Mouse (Mus musculus): ENCODE measurements around the gene Strn4.

Gene Strn4

DNA sequence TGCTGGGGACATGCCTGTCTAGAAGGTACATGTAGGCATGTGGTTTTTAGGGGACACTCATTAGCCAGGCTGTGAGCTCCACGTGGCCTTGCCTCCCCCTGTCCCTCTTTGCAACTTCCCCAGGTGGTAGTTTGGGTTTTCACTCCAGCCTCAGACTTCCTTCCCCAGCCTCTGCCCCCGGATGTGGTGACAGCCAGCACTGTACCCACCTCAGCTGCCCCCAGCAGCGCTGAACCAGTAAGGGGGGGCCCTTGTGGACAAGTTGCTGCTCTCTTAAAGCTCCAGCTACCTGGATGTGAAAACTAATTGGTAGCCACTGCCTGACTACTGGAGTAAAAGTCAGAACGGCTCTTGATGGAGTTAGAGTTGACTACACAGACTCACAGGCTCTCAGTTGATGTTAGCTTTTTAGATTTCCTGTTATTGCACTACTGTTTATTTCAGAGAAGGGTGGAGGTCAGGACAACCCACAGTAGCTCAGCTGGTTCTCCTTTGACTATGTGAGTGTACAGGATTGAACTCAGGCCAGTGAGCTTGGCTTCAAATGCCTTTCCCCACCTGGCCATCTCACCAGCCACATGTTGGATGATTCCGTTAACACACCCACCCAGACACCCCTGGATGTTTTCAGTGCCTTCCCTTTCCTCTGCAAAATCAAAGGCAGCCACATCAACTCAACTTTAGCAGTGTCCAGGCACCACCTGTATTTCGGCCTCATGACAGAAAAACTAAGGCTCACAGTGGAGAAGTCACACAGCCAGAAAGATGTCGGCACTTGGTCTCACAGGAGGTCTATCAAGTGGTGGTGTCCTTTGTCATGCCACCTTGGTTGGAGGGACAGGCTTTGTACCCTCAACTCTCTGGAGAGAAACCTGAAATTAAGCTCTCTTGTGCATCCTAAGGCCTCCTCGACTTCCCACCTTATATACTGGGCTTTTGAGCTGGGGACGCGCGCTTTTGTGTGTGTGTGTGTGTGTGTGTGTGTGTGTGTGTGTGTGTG, 26.2 kb downstream of the Strn4 start:
- DNase-seq (ENCODE audit: low read depth, low spot score): no peak

DNA sequence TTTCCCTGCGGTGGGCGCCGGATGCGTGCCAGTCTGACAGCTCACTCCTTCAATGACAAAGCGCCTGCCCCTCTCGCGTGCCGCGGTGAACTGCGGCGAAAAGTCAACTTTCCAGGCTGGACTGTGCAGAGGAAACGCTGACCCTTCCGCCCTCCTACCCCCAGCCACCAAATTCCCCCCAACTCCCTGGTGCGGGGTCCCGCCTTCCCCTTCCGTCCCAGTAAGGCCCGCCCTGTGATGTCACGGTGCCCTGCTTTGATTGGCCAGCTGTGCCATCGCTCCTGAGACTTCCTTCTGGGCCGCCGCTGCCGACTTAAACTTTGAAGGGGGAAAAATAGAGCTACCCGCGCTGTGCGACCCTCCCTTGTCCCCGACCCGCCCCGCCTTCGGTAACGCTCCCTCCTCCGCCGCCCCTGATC, 27.0 kb downstream of the Strn4 start, which contains the start of gene Prkd2:
TSS of gene Prkd2 (plus strand) at position 258 of the 419 bp plus-strand sequence.
- peak; percentile 44 for DNase-seq (ENCODE audit: low read depth, low spot score)

DNA sequence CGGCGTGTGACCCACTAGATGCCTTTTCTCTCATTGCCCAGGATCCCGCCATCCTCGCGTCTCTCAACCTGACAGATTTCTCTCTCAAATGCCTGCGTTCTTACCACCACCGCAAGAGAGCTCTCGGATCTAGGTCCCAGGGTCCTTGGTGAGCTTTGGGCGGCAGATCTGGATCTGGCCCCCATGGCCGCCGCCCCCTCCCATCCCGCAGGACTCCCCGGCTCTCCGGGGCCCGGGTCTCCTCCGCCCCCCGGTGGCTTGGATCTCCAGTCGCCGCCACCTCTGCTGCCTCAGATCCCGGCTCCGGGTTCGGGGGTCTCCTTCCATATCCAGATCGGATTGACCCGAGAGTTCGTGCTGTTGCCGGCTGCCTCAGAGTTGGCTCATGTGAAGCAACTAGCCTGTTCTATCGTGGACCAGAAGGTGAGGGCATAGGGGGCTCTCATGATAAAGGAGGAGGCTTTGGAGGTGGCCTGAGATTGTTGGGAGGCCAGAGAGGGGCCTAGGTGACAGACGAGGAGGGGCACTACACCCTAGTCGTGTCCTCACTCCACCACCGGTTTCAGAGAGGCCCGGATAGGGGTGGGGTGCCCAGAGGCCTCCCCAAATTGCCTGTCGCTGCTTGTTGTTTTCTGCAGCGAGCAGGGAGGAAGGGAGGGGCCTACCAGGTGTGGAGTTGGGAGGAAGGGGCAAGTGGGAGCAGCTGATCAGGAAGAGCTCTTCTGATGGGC, 27.9 kb downstream of the Strn4 start:
- DNase-seq (ENCODE audit: low read depth, low spot score): no peak

DNA sequence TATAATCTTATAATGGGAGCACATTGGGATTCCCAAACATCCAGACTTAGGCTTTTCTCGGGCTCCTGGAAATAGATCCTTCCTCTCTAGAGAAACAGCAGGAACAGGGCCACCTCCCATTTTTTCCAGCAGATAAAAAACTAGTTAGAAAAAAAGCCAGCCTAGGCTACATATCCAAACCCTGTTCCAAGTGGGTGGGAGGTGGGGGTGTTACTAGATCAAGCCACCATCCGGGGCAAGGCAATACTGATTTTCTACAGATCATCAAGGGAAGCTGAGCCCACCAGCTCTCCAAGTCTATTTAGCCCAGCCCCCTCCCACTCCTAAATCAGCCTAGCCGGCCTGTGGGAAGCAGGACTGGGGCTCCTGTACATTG, 29.0 kb downstream of the Strn4 start:
- no peak for DNase-seq (ENCODE audit: low read depth, low spot score)

DNA sequence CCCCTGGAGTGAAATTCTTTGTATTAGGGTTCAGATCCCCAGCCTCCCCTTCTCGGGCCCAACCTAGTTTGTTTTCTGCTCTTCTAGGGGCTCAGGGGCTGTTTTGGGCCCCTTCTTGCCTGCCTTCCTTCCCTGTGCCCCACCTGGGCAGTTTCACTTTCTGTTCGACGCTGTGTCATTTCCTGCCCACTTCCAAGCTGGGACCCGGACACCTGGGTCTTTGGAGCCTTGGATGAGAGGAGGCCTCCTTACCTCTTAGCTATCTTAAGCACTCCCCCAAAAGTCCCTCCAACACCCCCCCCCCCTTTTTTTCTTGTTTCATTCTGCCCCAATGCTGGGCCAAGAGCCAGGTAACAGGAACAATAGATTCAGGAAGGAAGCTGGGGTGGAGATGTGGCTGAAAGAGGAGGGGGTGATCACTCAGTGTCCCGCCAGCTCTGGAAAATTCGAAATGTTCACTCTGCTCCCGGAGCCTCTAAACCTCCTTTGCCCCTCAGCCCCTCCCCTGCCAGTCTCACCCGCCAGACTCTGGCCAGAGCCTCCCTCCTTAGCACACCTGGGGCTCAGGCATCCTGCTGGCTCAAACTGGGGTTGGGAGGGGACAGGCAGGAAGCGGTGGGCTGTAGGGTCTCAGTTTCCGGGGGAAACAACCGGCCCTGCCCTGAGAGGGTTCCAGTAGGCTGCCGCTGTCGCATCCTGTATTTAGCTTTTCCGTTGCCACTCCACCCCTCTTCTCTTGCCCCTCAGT, 29.6 kb downstream of the Strn4 start:
- no peak for DNase-seq (ENCODE audit: low read depth, low spot score)

DNA sequence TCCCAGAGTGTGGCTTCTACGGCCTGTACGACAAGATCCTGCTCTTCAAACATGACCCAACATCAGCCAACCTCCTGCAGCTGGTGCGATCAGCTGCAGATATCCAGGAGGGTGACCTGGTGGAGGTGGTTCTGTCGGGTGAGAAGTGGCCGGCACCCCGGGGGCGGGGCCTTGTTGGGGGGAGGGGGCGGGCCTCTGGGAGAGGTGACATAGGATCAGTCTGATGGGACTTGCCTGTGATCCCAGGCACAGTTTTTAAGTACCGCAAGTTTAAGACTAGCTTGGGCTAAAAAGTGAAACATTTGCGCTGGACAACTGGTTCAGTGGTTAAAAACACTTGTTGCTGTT, 30.1 kb downstream of the Strn4 start:
- DNase-seq (ENCODE audit: low read depth, low spot score): no peak

DNA sequence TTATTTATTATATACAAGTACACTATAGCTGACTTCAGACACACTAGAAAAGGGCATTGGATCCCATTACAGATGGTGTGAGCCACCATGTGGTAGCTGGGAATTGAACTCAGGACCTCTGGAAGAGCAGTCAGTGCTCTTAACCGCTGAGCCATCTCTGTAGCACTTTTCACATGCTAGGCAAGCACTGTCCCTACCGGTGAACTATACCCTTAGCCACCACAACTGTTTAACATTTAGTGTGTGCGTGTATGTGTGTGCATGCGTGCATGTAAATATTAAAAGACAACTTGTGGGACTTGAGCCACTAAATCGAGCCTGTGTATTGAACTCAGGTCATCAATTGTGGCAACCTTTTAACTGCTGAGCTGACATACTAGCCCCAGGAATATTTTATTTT, 31.1 kb downstream of the Strn4 start:
- DNase-seq (ENCODE audit: low read depth, low spot score): no peak

DNA sequence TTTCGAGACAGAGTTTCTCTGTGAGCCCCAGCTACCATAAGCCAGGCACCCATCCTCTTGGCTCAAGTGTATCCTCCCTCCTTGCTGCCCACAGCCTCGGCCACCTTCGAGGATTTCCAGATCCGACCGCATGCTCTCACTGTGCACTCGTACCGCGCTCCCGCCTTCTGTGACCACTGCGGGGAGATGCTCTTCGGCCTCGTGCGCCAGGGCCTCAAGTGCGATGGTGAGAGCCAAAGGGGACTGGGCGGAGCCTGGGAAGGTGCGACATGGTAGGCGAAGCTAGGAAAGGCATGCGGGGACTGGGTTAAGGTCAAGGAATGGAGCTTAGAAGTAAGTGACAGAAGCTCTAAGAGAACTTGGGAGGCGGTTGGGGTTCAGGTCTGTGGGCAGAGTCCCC, 31.8 kb downstream of the Strn4 start:
- no peak for DNase-seq (ENCODE audit: low read depth, low spot score)

DNA sequence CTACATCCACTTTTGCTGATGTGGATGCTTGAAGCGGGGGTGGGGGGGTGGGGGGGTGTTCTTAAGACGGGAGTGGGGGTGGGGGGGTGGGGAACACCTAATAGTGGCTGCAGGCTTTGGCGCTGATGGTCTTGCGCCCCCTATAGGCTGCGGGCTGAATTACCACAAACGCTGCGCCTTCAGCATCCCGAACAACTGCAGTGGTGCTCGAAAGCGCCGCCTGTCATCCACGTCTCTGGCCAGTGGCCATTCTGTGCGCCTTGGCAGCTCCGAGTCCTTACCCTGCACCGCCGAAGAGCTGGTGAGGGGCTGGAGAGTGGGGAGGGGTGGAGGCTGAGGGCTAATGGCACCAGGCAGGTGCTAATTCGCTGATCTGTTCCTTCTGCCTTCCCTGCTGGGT, 32.9 kb downstream of the Strn4 start:
- no peak for DNase-seq (ENCODE audit: low read depth, low spot score)

DNA sequence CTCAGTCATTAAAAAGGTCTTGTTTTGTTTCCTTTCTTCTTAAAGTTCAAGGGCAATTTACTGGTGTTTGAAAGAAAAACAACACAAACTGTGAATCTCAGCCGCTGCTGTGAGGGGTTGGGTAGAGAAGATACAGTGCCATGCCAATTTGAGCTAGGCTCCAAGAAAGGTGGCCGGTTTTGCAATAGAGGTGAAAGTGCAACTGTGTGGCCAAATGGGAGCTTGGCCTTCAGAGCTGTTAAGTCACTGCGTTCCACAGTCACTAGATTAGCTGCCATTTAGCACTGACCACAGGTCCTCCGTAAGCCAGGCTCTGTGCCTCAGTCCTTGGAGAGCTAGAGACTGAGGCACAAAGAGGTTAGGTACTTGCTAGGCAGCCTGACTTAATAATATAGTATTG, 35.9 kb downstream of the Strn4 start:
- no peak for DNase-seq (ENCODE audit: low read depth, low spot score)

DNA sequence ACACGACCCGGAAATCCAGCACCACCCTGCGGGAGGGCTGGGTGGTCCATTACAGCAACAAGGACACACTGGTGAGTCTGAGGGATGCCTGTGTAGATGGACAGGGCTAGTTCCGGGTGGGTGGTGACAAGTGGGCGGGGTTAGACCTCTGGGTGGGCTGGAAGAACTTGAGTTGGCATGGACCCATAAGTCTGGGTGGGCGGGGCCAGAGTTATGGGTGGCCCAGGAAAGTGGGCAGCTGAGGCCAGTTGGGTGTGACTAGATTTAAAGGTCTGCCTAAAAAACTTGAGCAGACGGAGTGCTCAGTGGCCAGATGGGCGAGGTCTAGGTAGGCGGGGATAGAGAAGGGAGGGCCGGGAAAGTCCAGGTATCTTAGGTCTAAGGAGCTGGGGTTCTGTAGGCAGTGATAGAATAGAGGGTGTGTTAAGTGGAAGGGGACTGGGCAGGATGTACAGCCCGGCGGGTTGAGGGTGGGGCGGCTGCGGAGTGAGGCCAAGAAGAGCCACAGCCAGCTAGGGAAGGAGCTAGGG, 37.7 kb downstream of the Strn4 start:
- DNase-seq (ENCODE audit: low read depth, low spot score): no peak

DNA sequence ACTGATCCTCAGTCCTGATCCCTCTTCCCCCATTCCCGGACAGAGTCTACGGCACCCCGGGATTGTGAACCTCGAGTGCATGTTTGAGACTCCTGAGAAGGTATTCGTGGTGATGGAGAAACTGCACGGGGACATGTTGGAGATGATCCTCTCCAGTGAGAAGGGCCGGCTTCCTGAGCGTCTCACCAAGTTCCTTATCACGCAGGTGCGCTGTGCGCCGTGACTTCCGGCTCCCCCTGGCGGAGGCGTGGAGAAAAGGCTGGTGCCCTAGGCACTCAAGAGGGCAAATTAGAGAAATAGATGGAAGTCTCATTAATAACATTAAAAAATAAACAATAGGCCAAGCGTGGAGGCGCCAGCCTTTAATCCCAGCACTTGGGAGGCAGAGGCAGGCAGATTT, 42.6 kb downstream of the Strn4 start:
- no peak for DNase-seq (ENCODE audit: low read depth, low spot score)

DNA sequence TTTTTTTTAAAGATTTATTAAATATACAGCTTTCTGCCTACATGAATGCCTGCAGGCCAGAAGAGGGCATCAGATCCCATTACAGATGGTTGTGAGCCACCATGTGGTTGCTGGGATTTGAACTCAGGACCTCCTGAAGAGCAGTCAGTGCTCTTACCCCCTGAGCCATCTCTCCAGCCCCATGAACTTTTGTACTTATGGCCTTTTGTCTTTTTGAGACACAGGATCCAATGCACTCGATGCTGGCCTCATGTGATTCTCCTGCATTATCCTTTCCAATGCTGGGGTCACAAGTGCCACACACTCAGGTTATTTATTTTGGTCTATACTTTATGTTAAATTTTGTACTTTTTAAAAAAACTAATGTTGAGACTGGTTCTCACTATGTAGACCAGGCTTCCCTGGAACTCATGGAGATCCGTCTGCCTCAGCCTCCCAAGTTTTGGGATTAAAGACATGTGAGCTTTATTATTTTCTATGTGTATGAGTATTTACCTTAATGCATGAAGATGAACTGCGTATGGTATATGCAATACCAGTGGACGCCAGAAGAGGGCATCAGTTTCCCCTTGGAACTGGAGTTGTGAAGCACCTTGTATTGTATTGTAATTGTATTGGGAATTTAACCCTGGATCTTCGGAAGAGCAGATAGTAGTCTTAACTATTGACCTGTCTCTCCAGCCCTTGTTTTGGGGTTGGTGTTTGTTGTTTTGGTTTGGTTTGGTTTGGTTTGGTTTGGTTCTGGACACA, 44.4 kb downstream of the Strn4 start:
- DNase-seq (ENCODE audit: low read depth, low spot score): peak; percentile 74

DNA sequence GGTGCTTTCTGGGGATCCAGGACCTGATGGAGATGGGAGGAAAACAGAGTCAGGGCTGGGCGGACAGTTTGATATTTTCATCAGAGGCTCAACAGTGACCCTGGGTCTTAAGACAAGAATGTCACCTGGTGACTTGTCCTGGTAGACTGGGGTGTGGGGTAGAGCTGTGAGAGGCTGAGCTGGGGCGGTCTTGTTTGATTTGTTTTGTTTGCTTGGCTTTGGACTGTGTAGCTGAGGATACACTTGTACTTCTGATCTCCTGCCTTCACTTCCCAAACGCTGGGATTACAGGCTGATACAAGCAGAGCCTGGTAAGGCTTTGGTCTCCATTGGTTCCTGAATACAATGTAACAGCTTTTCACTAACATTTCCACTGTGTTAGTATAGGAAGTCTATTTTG, 51.8 kb downstream of the Strn4 start:
- no peak for DNase-seq (ENCODE audit: low read depth, low spot score)

DNA sequence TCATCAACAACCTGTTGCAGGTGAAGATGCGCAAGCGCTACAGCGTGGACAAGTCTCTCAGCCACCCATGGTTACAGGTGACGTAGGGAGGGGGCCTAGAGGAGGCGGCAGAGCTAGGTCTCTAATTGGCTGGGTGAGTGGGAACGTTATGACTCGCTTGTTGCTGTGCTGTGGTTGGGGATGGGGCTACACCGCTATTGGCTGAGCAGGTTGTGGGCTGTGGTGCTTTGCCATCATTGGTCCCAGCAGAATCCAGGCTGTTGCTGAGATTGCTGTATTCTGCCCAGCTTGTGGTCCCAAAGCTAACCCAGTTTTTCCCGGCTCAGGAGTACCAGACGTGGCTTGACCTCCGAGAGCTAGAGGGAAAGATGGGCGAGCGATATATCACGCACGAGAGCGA, 53.8 kb downstream of the Strn4 start:
- DNase-seq (ENCODE audit: low read depth, low spot score): no peak

DNA sequence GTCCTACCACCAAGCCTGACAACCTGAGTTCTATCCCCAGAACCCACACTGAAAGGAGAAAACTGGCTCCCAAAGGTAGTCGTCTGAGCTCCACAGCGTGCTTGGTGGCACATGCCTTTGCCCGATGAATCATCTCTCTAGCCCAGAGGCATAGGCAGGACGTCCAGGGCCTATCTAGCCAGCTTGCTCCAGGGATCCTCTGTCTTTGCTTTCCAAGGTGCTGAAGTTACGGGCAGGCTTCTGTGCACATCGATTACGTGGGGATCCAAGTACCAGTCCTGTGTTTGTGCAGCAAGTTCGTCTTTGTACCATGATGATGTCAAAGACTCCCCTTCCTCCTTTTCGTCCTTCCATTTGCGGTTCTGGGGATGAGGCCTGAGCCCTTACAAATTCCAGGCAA, 55.9 kb downstream of the Strn4 start:
- peak; percentile 60 for DNase-seq (ENCODE audit: low read depth, low spot score)

DNA sequence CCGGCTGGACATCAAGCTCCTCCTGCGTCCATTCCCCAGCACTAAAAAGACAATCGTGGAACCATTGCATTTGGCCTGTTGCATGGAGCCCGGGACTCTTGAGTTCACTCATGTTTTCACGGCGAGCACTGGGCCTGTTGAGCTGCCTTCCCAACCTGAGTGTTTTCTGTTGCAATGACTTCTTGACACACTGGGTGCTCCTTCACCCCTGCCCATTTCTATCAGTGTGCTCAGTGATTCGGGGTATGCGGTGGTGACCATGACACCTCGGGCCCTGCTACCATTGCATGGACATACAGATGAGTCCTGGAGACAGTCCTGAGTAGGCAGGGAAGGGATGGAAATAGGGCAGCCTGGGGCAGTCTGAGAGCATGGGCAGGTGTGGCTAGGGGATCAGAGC, 56.8 kb downstream of the Strn4 start:
- DNase-seq (ENCODE audit: low read depth, low spot score): no peak

DNA sequence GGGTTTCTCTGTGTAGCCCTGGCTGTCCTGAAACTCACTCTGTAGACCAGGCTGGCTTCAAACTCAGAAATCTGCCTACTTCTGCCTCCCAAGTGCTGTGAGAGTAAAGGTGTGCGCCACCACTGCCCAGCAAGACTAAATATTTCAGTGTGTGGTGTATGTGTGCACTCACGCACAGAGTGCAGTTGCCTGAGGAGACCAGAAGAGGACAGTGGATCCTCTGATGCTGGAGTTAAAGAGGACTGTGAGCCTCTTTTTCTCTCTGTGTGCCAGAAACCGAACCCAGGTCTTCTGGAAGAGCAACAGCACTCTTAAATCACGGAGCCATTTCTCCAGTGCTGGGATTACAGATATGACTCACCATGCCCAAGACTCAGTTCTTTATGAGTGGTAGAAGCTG, 57.7 kb downstream of the Strn4 start:
- DNase-seq (ENCODE audit: low read depth, low spot score): peak; percentile 13

DNA sequence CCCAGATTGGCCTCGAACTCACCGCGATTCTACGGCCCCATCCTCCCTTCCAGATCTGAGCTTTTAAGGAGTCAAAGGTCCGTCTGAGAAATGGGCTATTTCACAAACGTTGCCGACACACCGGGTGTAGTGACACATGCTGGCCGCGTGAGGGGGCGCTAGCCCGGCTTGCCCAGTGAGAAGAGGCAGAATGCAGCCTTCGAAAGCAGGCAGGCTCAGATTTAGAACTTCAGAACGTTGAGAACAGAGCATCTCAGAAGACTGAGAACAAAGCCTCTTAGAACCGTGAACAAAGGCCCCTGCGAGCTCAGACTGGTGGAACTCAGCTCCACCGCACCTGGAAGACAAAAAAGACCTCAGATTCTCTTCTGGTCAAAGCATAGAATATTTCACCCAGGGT, 58.5 kb downstream of the Strn4 start:
- DNase-seq (ENCODE audit: low read depth, low spot score): peak; percentile 84

DNA sequence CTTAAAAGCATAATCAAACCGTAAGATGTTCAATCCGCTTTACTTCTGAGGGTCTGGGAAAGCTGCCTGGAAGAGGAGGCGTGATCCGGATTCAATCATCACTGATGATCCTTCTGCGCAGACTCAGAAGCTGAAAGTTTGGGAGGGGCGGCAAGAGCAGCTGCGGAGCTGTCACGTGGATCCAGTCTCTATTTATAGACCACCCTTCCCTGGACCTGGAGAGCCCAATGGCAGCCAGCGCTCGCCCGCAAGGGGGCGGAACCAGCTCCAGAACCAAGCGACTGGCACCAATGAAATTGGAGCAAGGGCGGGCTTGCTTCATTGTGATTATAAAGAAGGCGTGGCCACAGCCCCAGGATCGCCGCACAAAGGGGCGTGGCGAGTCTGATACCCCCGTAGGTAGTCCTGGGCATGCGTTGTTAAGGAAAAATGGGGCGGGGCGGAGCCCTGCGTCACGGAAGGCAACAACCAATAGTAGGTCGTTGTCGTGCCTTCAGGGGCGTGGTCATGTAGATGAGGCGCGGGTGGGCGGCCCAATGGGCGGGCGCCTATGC, 59.1 kb downstream of the Strn4 start:
- peak; percentile 99 for DNase-seq (ENCODE audit: low read depth, low spot score)

DNA sequence AGATGAGACGGTGACA, 59.4 kb downstream of the Strn4 start, which contains the start of gene Dact3:
TSS of gene Dact3 (plus strand) at position 8 of the 16 bp plus-strand sequence.
- no peak for DNase-seq (ENCODE audit: low read depth, low spot score)

DNA sequence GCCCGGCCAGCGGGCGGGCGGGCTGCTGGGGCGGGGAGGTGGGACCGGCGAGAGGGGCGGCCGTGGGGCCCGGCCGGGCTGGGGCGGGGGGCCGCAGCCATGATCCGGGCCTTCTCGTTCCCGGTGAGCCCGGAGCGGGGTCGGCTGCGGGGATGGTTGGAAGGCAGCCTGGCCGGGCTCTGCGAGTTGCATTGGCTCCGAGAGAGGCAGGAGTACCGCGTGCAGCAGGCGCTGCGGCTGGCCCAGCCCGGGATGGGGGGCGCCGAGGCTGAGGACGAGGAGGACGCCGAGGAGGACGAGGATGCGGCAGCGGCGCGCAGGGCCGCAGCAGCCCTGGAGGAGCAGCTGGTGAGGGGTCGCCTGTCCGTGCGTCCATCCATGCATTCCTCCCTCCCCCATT, 59.6 kb downstream of the Strn4 start:
- peak; percentile 15 for DNase-seq (ENCODE audit: low read depth, low spot score)
